Mouse (Mus musculus): ENCODE data around the gene Siae.

Gene Siae

GRCm38 (mm10) chr9:37675287-37675686, 119.8 kb downstream of the Siae start:
- no peak for DNase-seq (ENCODE audit: low spot score in 2 of 2)

DNA sequence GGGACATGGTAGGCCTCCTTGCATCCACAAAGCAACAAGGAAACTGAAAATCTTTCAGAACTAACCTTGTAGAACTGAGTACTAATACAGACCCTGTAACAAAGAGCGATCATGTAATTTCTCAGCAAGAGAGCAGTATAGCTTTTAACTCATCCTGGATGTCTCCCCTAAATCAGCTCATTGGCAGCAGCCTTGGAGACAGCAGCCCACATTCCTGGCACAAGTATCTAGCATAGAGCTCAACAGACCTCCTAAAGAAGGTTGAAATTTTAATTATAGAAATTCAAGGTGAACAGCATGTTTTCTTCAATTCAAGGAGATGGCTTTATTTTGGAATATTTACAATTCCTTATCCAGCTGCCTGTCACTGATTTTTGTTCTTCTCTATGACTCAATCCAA, 125.6 kb downstream of the Siae start:
- DNase-seq (ENCODE audit: low spot score in 2 of 2), result no peak

DNA sequence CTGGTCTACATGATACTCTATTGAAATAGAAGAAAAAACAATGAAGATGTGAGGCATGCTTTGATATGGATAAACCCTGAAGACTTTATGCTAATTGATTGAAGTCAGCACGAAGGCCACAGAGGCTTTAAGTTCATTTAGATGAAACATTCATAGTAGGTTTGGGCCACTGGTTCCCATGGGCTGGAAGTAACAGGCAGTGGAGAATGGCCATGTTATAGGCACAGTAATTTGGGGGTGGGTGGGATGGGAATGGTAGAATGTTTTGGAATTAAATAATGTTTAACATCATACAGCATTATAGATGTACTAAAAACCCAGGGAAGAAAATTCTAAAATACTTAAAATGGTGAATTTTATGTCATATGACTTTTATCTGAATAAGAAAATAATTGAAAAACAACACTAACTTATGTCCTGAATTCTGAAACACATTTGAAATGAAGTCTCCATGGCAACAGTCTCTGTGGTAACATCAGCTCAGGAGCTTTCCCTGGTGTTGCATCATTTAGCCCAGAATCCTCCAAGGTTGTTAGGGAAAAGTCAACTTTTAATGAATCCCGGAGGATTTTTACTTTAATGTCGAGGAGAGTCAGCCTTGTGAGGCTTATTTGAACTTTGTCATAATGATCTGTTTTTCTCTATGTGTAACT, 131.9 kb downstream of the Siae start:
- no peak for DNase-seq (ENCODE audit: low spot score in 2 of 2)

DNA sequence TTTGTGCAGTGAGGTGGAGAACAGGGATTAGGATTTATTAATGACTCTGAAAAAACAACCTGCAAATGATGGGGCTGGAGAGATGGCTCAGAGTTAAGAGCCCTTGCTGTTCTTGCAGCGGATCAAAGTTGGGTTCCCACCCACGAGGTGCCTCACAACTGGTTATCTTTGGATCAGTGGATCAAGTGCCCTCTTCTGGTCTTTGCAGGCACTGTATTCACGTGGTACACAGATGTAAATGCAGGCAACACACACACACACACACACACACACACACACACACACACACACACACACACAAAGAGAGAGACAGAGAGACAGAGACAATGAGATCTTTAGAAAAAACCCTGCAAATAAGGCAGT, 132.4 kb downstream of the Siae start:
- DNase-seq (ENCODE audit: low spot score in 2 of 2), result no peak

- no peak for DNase-seq (ENCODE audit: low spot score in 2 of 2)
These were observed 134.6 kb downstream of the Siae start for GRCm38 (mm10) chr9:37689970-37690686.

Data from heart, adult 9 months (tissue).